Mouse (Mus musculus): Measurements from ENCODE around the gene Ccdc24. TPM values are rescaled to one million over a fixed set of nuclear protein-coding genes. Genes with fewer than 3 reads are reported as not detected.

The Ccdc24 gene
- total and polyA plus RNA-seq, 3 experiments, result 0.19 to 0.36 TPM; not detected in 1

- no peak overlapping the region for H3K27ac ChIP-seq (ENCODE audit: control insufficient read depth, low read depth, low read length)
- H3K9ac ChIP-seq (ENCODE audit: control insufficient read depth, low read depth, low read length, poor library complexity, severe bottlenecking), result no peak overlapping the region
- 0 out of 2 replicates have a peak, but pooled peaks have one; percentile 24 for TF ChIP-seq GATA1 (IDR thresholded peaks at IDR 0.05; ENCODE audit: low read depth, low read length)
- TF ChIP-seq ZC3H11A (IDR thresholded peaks at IDR 0.05; ENCODE audit: low read depth, low read length), result no peak
- no peak for TF ChIP-seq KAT2A (conservative IDR thresholded peaks at IDR 0.05; ENCODE audit: low read depth, low read length)
- TF ChIP-seq ETS1 (IDR thresholded peaks at IDR 0.05; ENCODE audit: low read depth, low read length), result no peak
- peak in 1 of 2 experiments; percentile 60; a peak in 2 of 4 replicates for TF ChIP-seq EP300 (IDR thresholded peaks at IDR 0.05; ENCODE audit: low read depth in 1 of 2, low read length in 2 of 2)
- TF ChIP-seq UBTF (IDR thresholded peaks at IDR 0.05; ENCODE audit: borderline replicate concordance, insufficient read depth, low read depth, low read length), result no peak
- no peak for TF ChIP-seq CHD2 (IDR thresholded peaks at IDR 0.05; ENCODE audit: low read length)
- no peak for TF ChIP-seq POLR2AphosphoS5 (IDR thresholded peaks at IDR 0.05; ENCODE audit: borderline replicate concordance, low read depth, low read length)
- TF ChIP-seq SIN3A (IDR thresholded peaks at IDR 0.05; ENCODE audit: low read length), result 0 out of 2 replicates have a peak, but pooled peaks have one; percentile 17
- peaks cover 16 to 33% of the 10 kb centered on the region in 2 experiments for H3K4me1 ChIP-seq (ENCODE audit: control insufficient read depth in 1 of 2, insufficient read depth in 2 of 2, low read length in 2 of 2)
- peaks cover 0 to 28% of the 10 kb centered on the region in 2 experiments; a peak in 2 of 4 replicates for H3K36me3 ChIP-seq (ENCODE audit: control insufficient read depth in 1 of 2, insufficient read depth in 2 of 2, low read length in 2 of 2)
- DNase-seq (ENCODE audit: low read depth, low spot score), result peak; percentile 36
- H3K9me3 ChIP-seq (replicated peaks; ENCODE audit: insufficient read depth, low read length), result no peaks in the 10 kb centered on the region
- no peaks in the 10 kb centered on the region for H3K27me3 ChIP-seq (ENCODE audit: control insufficient read depth in 1 of 2, insufficient read depth in 2 of 2, low read length in 2 of 2)
- H3K79me2 ChIP-seq (ENCODE audit: control insufficient read depth, insufficient read depth, low read length, poor library complexity), result no peaks in the 10 kb centered on the region
- H3K4me3 ChIP-seq (ENCODE audit: control insufficient read depth in 1 of 2, insufficient read depth in 1 of 2, low read depth in 2 of 2, low read length in 2 of 2), result no peak overlapping the region
These were observed 49.0 kb upstream of the Ccdc24 start for GRCm38 (mm10) chr4:117921358-117921757.

- Histone ChIP-seq H3K4me3 (ENCODE audit: control insufficient read depth in 1 of 2, insufficient read depth in 1 of 2, low read depth in 2 of 2, low read length in 2 of 2) (peak overlapping the region; percentile 4 to 42; a peak in 1 of 4 replicates), H3K9me3 (replicated peaks; ENCODE audit: insufficient read depth, low read length) (no peaks in the 10 kb centered on the region), H3K4me1 (ENCODE audit: control insufficient read depth in 1 of 2, insufficient read depth in 2 of 2, low read length in 2 of 2) (peaks cover 16 to 36% of the 10 kb centered on the region in 2 experiments), H3K36me3 (ENCODE audit: control insufficient read depth in 1 of 2, insufficient read depth in 2 of 2, low read length in 2 of 2) (peaks cover 0 to 31% of the 10 kb centered on the region in 2 experiments; a peak in 2 of 4 replicates), H3K27ac (ENCODE audit: control insufficient read depth, low read depth, low read length) (peak overlapping the region; percentile 80), H3K79me2 (ENCODE audit: control insufficient read depth, insufficient read depth, low read length, poor library complexity) (peaks cover 11% of the 10 kb centered on the region), H3K27me3 (ENCODE audit: control insufficient read depth in 1 of 2, insufficient read depth in 2 of 2, low read length in 2 of 2) (no peaks in the 10 kb centered on the region), H3K9ac (ENCODE audit: control insufficient read depth, low read depth, low read length, poor library complexity, severe bottlenecking) (peak overlapping the region; percentile 61)
- DNase-seq (ENCODE audit: low read depth, low spot score), result peak; percentile 56
- TF ChIP-seq NELFE (IDR thresholded peaks at IDR 0.05; ENCODE audit: low read depth, low read length), result no peak; the same call in 1 of the 2 replicates
- peak; percentile 58 for TF ChIP-seq TBP (IDR thresholded peaks at IDR 0.05; ENCODE audit: low read depth, low read length)
These were observed 46.4 kb upstream of the Ccdc24 start for GRCm38 (mm10) chr4:117918762-117919161.

GRCm38 (mm10) chr4:117918261-117918660, 45.9 kb upstream of the Ccdc24 start:
- peak overlapping the region; percentile 34 to 42 for H3K4me3 ChIP-seq (ENCODE audit: control insufficient read depth in 1 of 2, insufficient read depth in 1 of 2, low read depth in 2 of 2, low read length in 2 of 2)
- peaks cover 16% of the 10 kb centered on the region for H3K79me2 ChIP-seq (ENCODE audit: control insufficient read depth, insufficient read depth, low read length, poor library complexity)
- DNase-seq (ENCODE audit: low read depth, low spot score), result peak; percentile 75
- H3K27ac ChIP-seq (ENCODE audit: control insufficient read depth, low read depth, low read length), result peak overlapping the region; percentile 80
- H3K9me3 ChIP-seq (replicated peaks; ENCODE audit: insufficient read depth, low read length), result no peaks in the 10 kb centered on the region
- H3K9ac ChIP-seq (ENCODE audit: control insufficient read depth, low read depth, low read length, poor library complexity, severe bottlenecking), result peak overlapping the region; percentile 61
- peaks cover 16 to 41% of the 10 kb centered on the region in 2 experiments for H3K4me1 ChIP-seq (ENCODE audit: control insufficient read depth in 1 of 2, insufficient read depth in 2 of 2, low read length in 2 of 2)
- H3K27me3 ChIP-seq (ENCODE audit: control insufficient read depth in 1 of 2, insufficient read depth in 2 of 2, low read length in 2 of 2), result no peaks in the 10 kb centered on the region
- peaks cover 0 to 35% of the 10 kb centered on the region in 2 experiments; a peak in 2 of 4 replicates for H3K36me3 ChIP-seq (ENCODE audit: control insufficient read depth in 1 of 2, insufficient read depth in 2 of 2, low read length in 2 of 2)
- TF ChIP-seq POLR2AphosphoS2 (IDR thresholded peaks at IDR 0.05; ENCODE audit: low read length) (no peak), JUND (IDR thresholded peaks at IDR 0.05; ENCODE audit: low read depth, low read length) (no peak), ZC3H11A (IDR thresholded peaks at IDR 0.05; ENCODE audit: low read depth, low read length) (no peak), CTCF (IDR thresholded peaks at IDR 0.05 in 2 of 3, conservative IDR thresholded peaks at IDR 0.05 in 1 of 3; ENCODE audit: control insufficient read depth in 1 of 3, insufficient read depth in 1 of 3, low read depth in 2 of 3, low read length in 3 of 3, poor library complexity in 1 of 3, severe bottlenecking in 1 of 3) (no peak), USF1 (IDR thresholded peaks at IDR 0.05; ENCODE audit: low read depth, low read length) (no peak), MYB (IDR thresholded peaks at IDR 0.05; ENCODE audit: low read depth, low read length) (no peak), ZNF384 (IDR thresholded peaks at IDR 0.05; ENCODE audit: low read depth, low read length) (no peak), GABPA (IDR thresholded peaks at IDR 0.05; ENCODE audit: low read depth, low read length) (no peak), GATA1 (IDR thresholded peaks at IDR 0.05; ENCODE audit: low read depth, low read length) (no peak), ZKSCAN1 (IDR thresholded peaks at IDR 0.05; ENCODE audit: low read depth, low read length) (no peak), BHLHE40 (IDR thresholded peaks at IDR 0.05; ENCODE audit: borderline replicate concordance, low read depth, low read length) (no peak), MAX (IDR thresholded peaks at IDR 0.05; ENCODE audit: low read length) (0 out of 2 replicates have a peak, but pooled peaks have one; percentile 14), E2F4 (IDR thresholded peaks at IDR 0.05; ENCODE audit: borderline replicate concordance, low read depth, low read length) (no peak), RCOR1 (IDR thresholded peaks at IDR 0.05; ENCODE audit: low read depth, low read length) (no peak), MYC (IDR thresholded peaks at IDR 0.05; ENCODE audit: low read depth, low read length) (peak; percentile 62), USF2 (IDR thresholded peaks at IDR 0.05; ENCODE audit: borderline replicate concordance in 1 of 2, insufficient read depth in 1 of 2, low read depth in 1 of 2, low read length in 2 of 2) (no peak), MAFK (IDR thresholded peaks at IDR 0.05; ENCODE audit: borderline replicate concordance, low read depth, low read length) (no peak)

Data from MEL (cell line).